Mouse (Mus musculus): ENCODE data around the gene 2310034G01Rik.

The 2310034G01Rik gene

GRCm38 (mm10) chr19:46350168-46350932 lies at the start of gene 2310034G01Rik:
Gene 2310034G01Rik, minus strand, starts transcription at chr19:46350302.
- no peak for DNase-seq (ENCODE audit: low spot score in 2 of 2)

- no peak for DNase-seq (ENCODE audit: low spot score in 2 of 2)
Measured at GRCm38 (mm10) chr19:46399886-46400285, 49.8 kb upstream of the 2310034G01Rik start.

GRCm38 (mm10) chr19:46399372-46399771 lies 49.3 kb upstream of the 2310034G01Rik start:
- DNase-seq (ENCODE audit: low spot score in 2 of 2), result no peak

GRCm38 (mm10) chr19:46398401-46398800 lies 48.3 kb upstream of the 2310034G01Rik start:
- no peak for DNase-seq (ENCODE audit: low spot score in 2 of 2)

GRCm38 (mm10) chr19:46397436-46398001 lies 47.4 kb upstream of the 2310034G01Rik start:
- no peak for DNase-seq (ENCODE audit: low spot score in 2 of 2)

GRCm38 (mm10) chr19:46396686-46397435 lies 46.8 kb upstream of the 2310034G01Rik start, which contains the start of gene Sufu:
Gene Sufu, plus strand, starts transcription at chr19:46396896.
- peak; percentile 98 for DNase-seq (ENCODE audit: low spot score in 2 of 2)

GRCm38 (mm10) chr19:46396109-46396508 lies 46.0 kb upstream of the 2310034G01Rik start:
- no peak for DNase-seq (ENCODE audit: low spot score in 2 of 2)

GRCm38 (mm10) chr19:46395109-46396009 lies 45.3 kb upstream of the 2310034G01Rik start, which contains the start of gene Actr1a:
Gene Actr1a, minus strand, starts transcription at chr19:46395748.
- peak; percentile 93 to 96 for DNase-seq (ENCODE audit: low spot score in 2 of 2)

- DNase-seq (ENCODE audit: low spot score in 2 of 2), result no peak
Measured at GRCm38 (mm10) chr19:46394712-46395108, 44.6 kb upstream of the 2310034G01Rik start.

GRCm38 (mm10) chr19:46392018-46392417 lies 41.9 kb upstream of the 2310034G01Rik start:
- DNase-seq (ENCODE audit: low spot score in 2 of 2), result no peak

- DNase-seq (ENCODE audit: low spot score in 2 of 2), result no peak
Measured at GRCm38 (mm10) chr19:46389872-46390271, 39.8 kb upstream of the 2310034G01Rik start.

- DNase-seq (ENCODE audit: low spot score in 2 of 2), result no peak
Measured at GRCm38 (mm10) chr19:46382275-46382674, 32.2 kb upstream of the 2310034G01Rik start.

- DNase-seq (ENCODE audit: low spot score in 2 of 2), result no peak
Measured at GRCm38 (mm10) chr19:46375891-46376290, 25.8 kb upstream of the 2310034G01Rik start.

- DNase-seq (ENCODE audit: low spot score in 2 of 2), result no peak
Measured at GRCm38 (mm10) chr19:46375489-46375888, 25.4 kb upstream of the 2310034G01Rik start.

- no peak for DNase-seq (ENCODE audit: low spot score in 2 of 2)
Measured at GRCm38 (mm10) chr19:46374477-46375088, 24.5 kb upstream of the 2310034G01Rik start.

- DNase-seq (ENCODE audit: low spot score in 2 of 2), result peak in 1 of 2 experiments; percentile 43
Measured at GRCm38 (mm10) chr19:46369204-46369603, 19.1 kb upstream of the 2310034G01Rik start.

GRCm38 (mm10) chr19:46367798-46368590 lies 17.9 kb upstream of the 2310034G01Rik start:
- no peak for DNase-seq (ENCODE audit: low spot score in 2 of 2)

GRCm38 (mm10) chr19:46363294-46364009 lies 13.3 kb upstream of the 2310034G01Rik start:
- DNase-seq (ENCODE audit: low spot score in 2 of 2), result no peak

- DNase-seq (ENCODE audit: low spot score in 2 of 2), result no peak
Measured at GRCm38 (mm10) chr19:46362104-46362503, 12.0 kb upstream of the 2310034G01Rik start.

All from urinary bladder, postnatal 4 days (tissue).